Mouse (Mus musculus) forebrain, postnatal 0 days (tissue): ENCODE measurements around the gene Klre1. TPM values are rescaled to one million over a fixed set of nuclear protein-coding genes. Genes with fewer than 3 reads are reported as not detected.
"Not testable (repeated sequence)": the region's sequence is repeated elsewhere in the genome, so short reads cannot be mapped to it uniquely, and the experiment has no call there.

Source experiments
- ATAC-seq: fragments of 200-750 bp; cut with Nextera tagmentation; 2 replicates; pipeline ENCODE4 v1.8.0; 2017; ENCODE audit warnings: mild to moderate bottlenecking, moderate library complexity
- DNase-seq: peaks from one replicate; pipeline ENCODE4 v3.0.0-alpha.2; 2015
- H3K27ac ChIP-seq: fragments of 300-500 bp; sonication (generic); 2 replicates; pipeline ENCODE4 v1.5.1; 2014; ENCODE audit warnings: low read depth, mild to moderate bottlenecking, antibody characterized with exemption, low read length, moderate library complexity, mixed read lengths
- H3K27me3 ChIP-seq: fragments of 300-500 bp; sonication (generic); 2 replicates; pipeline ENCODE4 v1.6.1; 2014; ENCODE audit warnings: mild to moderate bottlenecking, low read length, mixed read lengths; ENCODE audit not compliant: insufficient read depth
- H3K36me3 ChIP-seq: fragments of 300-500 bp; sonication (generic); 2 replicates; pipeline ENCODE4 v1.6.1; 2014; ENCODE audit warnings: mild to moderate bottlenecking, moderate library complexity; ENCODE audit not compliant: insufficient read depth
- H3K4me1 ChIP-seq: fragments of 300-500 bp; sonication (generic); 2 replicates; pipeline ENCODE4 v1.6.1; 2014; ENCODE audit warnings: antibody characterized with exemption; ENCODE audit not compliant: insufficient read depth
- H3K4me2 ChIP-seq: fragments of 300-500 bp; sonication (generic); 2 replicates; pipeline ENCODE4 v1.6.1; 2014; ENCODE audit warnings: low read depth, mild to moderate bottlenecking, moderate library complexity
- H3K4me3 ChIP-seq: fragments of 300-500 bp; sonication (generic); 2 replicates; pipeline ENCODE4 v1.5.1; 2014; ENCODE audit warnings: low read depth, low read length, mixed read lengths
- H3K9ac ChIP-seq: fragments of 300-500 bp; sonication (generic); 2 replicates; pipeline ENCODE4 v1.6.1; 2014; ENCODE audit warnings: mild to moderate bottlenecking
- H3K9me3 ChIP-seq: fragments of 300-500 bp; sonication (generic); 2 replicates; pipeline ENCODE4 v1.6.1; 2016; ENCODE audit warnings: low read length
- CTCF ChIP-seq: sonication (generic); IDR thresholded peaks from 2 replicates; pipeline ENCODE4 v1.5.1; 2016; ENCODE audit warnings: antibody characterized with exemption, control low read depth, low read depth
- WGBS: fragments of 180-500 bp; shearing (Covaris S2); extraction: QIAGEN DNeasy Blood & Tissue Kit; methylation state at CpG from one replicate; pipeline ENCODE4 v1.1.7; 2014; 5-methylcytosine and 5-hydroxymethylcytosine counted together
- polyA plus RNA-seq: library from polyadenylated mRNA; unstranded; fragments of >200 nt; fragmentation: Nextera tagmentation; extraction: Ambion mirVana; gene quantifications from 2 replicates; pipeline ENCODE4 v1.2.1, GENCODE M21; 2015
- total RNA-seq: library from RNA; depleted of rRNA; stranded (reverse); fragments of >200 nt; gene quantifications from 2 replicates; pipeline ENCODE4 v1.2.3, GENCODE M21; 2014; rRNA removed

Klre1 gene
- total and polyA plus RNA-seq, 2 experiments from 2014 or later: not detected

DNA sequence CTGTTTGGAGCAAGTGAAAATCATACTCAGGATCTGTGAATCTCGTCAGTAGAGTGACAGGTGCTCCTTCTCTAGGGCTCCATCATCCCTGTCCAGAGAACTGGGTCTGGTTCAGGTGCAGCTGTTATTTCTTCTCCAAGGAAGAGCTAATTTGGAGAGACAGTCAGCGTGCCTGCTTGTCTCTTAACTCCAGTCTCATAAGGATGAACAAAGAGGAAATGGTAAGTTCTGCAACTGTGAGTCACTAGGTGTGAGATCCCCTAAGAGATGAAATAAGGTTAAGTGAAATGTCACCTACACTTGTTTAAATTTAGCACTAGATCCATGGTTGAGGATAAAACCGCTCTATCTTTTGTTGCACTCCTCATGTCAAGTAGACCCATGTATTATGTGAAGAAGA lies 5.3 kb downstream of the Klre1 start:
- Histone ChIP-seq H3K27ac (no peak overlapping the region), H3K9ac (no peak overlapping the region), H3K4me2 (no peak overlapping the region), H3K4me3 (no peak overlapping the region), H3K27me3 (no peaks in the 10 kb centered on the region), H3K36me3 (no peaks in the 10 kb centered on the region), H3K9me3 (no peaks in the 10 kb centered on the region), H3K4me1 (no peaks in the 10 kb centered on the region)
- TF ChIP-seq CTCF: no peak
- DNase-seq: no peak
- 77% methylated on average over 3 of the region's 3 CpGs for WGBS
- ATAC-seq: no peak

DNA sequence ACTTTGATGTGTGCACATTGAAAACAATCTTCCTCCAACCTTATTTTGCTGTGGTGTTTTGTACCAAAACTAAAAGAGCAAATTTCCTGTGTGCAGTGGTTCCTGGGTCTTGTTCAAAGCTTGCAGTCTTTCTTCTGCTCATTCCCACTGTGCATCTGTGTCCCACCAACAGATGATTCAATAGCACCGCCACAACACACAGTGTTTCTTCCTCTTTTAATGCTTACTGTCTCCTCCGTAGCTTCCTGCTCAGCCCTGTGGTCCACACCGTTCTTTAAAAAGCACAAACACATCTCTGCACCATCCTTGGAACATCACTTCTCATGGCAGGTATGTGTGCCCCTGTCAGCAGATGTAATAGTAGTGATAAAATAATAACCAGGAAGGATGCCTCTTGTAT lies 13.8 kb downstream of the Klre1 start, which contains the start of gene Klrd1:
Gene Klrd1 (plus strand): TSS at position 275 of the 400 bp plus-strand sequence.
- no peaks in the 10 kb centered on the region for H3K27me3 ChIP-seq
- no peaks in the 10 kb centered on the region for H3K4me1 ChIP-seq
- TF ChIP-seq CTCF: no peak
- H3K9me3 ChIP-seq: no peaks in the 10 kb centered on the region
- ATAC-seq: no peak
- no peak within 1 kb of the TSS for H3K9ac ChIP-seq
- no peak within 1 kb of the TSS for H3K4me2 ChIP-seq
- H3K36me3 ChIP-seq: no peaks in the 10 kb centered on the region
- H3K4me3 ChIP-seq: no peak within 1 kb of the TSS
- 85% methylated on average over 3 of the region's 3 CpGs for WGBS
- DNase-seq: no peak
- no peak within 1 kb of the TSS for H3K27ac ChIP-seq

DNA sequence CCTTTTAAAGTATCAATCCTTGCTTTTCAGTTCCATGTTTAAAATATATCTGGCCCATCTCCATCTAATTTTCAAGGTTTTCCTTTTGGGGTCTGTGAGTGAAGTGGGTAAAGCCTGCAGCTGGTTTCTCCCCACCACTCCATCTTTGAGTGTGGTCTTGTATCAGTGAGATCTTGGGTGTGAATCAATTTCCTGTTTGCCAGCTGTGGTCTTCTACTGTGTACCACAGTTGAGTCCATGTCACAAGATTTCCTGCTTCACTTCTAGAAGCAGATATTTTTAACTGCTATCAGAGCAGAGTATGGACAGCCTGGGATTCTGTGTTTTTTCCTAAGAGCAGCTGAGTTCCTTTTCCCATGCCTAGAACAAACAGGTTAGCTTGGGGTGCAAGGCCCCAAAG lies 30.7 kb downstream of the Klre1 start:
- Histone ChIP-seq H3K9me3 (no peaks in the 10 kb centered on the region), H3K9ac (no peak overlapping the region), H3K4me1 (no peaks in the 10 kb centered on the region), H3K4me3 (no peak overlapping the region), H3K36me3 (no peaks in the 10 kb centered on the region), H3K27me3 (no peaks in the 10 kb centered on the region), H3K4me2 (no peak overlapping the region), H3K27ac (no peak overlapping the region)
- no peak for ATAC-seq
- no peak for TF ChIP-seq CTCF
- no peak for DNase-seq

DNA sequence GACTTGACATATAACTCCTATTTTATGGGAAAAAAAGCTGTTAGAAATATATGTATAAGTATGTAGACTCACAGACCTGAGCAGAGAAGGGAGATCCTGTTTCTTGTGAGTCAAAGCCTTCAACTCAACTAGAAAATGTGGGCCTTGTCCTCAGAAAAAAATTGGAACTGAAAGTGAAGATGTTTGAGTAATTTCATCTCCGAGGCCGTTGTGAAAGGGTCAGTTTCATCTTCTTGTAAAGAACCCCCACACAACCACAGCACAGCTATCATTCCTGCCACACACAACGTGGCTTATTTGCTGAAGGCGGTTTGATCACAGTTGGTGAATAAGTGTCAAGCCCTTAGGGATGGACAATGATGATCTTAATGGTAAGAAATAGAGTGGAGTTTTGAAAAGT lies 46.0 kb downstream of the Klre1 start, which contains the start of gene Klrk1:
Gene Klrk1 (minus strand): TSS at position 130 of the 400 bp plus-strand sequence.
- Histone ChIP-seq H3K4me1 (no peaks in the 10 kb centered on the region), H3K9me3 (no peaks in the 10 kb centered on the region), H3K4me2 (no peak within 1 kb of the TSS), H3K27me3 (no peaks in the 10 kb centered on the region), H3K9ac (no peak within 1 kb of the TSS), H3K36me3 (no peaks in the 10 kb centered on the region), H3K27ac (no peak within 1 kb of the TSS), H3K4me3 (no peak within 1 kb of the TSS)
- TF ChIP-seq CTCF: no peak
- ATAC-seq (no peak), DNase-seq (no peak)
- 81% methylated on average over 4 of the region's 4 CpGs for WGBS

DNA sequence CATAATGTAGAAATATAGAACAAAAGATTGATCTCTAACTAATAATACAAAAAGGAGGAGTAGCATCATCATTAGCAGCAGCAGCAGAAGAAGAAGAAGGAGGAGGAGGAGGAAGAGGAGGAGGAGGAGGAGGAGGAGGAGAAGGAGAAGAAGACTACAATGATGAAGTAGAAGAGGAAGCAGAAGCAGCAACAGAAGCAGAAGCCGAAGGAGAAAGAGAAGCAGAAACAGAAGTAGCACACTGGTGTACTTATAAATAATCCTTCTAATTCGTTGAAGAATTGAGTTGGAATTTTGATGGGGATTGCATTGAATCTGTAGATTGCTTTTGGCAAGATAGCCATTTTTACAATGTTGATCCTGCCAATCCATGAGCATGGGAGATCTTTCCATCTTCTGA lies 53.3 kb downstream of the Klre1 start:
- not testable (repeated sequence) for H3K9ac ChIP-seq, H3K36me3 ChIP-seq, H3K9me3 ChIP-seq, ATAC-seq, H3K4me1 ChIP-seq, H3K4me3 ChIP-seq, H3K4me2 ChIP-seq, DNase-seq, H3K27me3 ChIP-seq, H3K27ac ChIP-seq
- WGBS: 83% methylated on average over 2 of the region's 2 CpGs

Other genes starting within 250 kb of the Klre1 start
- not detected in 2 replicates for gene 4922502D21Rik, start 246.1 kb upstream of the Klre1 start, total RNA-seq
- not detected in 2 replicates for gene 4922502D21Rik, start 246.1 kb upstream of the Klre1 start, polyA plus RNA-seq
- 0.15 and 2.7 TPM in 2 replicates for gene Clec12a, start 235.2 kb upstream of the Klre1 start, total RNA-seq
- 0.12 and 0.23 TPM in 2 replicates for gene Clec12a, start 235.2 kb upstream of the Klre1 start, polyA plus RNA-seq
- gene Clec12b, start 192.0 kb upstream of the Klre1 start, total RNA-seq: not detected in 2 replicates
- gene Clec12b, start 192.0 kb upstream of the Klre1 start, polyA plus RNA-seq: 0.16 and 0.18 TPM in 2 replicates
- 2.0 TPM in 1 of 2 replicates, not detected in the other for gene Clec1b, start 180.6 kb upstream of the Klre1 start, total RNA-seq
- 0.49 and 0.56 TPM in 2 replicates for gene Clec1b, start 180.6 kb upstream of the Klre1 start, polyA plus RNA-seq
- 0.10 TPM in 1 of 2 replicates, not detected in the other for gene Clec9a, start 169.0 kb upstream of the Klre1 start, total RNA-seq
- not detected in 2 replicates for gene Clec9a, start 169.0 kb upstream of the Klre1 start, polyA plus RNA-seq
- gene Clec1a, start 125.9 kb upstream of the Klre1 start, total RNA-seq: 1.1 and 1.4 TPM in 2 replicates
- 0.74 and 0.97 TPM in 2 replicates for gene Clec1a, start 125.9 kb upstream of the Klre1 start, polyA plus RNA-seq
- gene Olr1, start 70.7 kb upstream of the Klre1 start, total RNA-seq: 0.10 TPM in 1 of 2 replicates, not detected in the other
- not detected in 2 replicates for gene Olr1, start 70.7 kb upstream of the Klre1 start, polyA plus RNA-seq
- gene Tmem52b, start 65.3 kb upstream of the Klre1 start, total RNA-seq: not detected in 2 replicates
- not detected in 2 replicates for gene Tmem52b, start 65.3 kb upstream of the Klre1 start, polyA plus RNA-seq
- 275 and 288 TPM in 2 replicates for gene Gabarapl1, start 44.7 kb upstream of the Klre1 start, total RNA-seq
- gene Gabarapl1, start 44.7 kb upstream of the Klre1 start, polyA plus RNA-seq: 243 and 276 TPM in 2 replicates
- gene Klrd1, start 13.9 kb downstream of the Klre1 start, total RNA-seq: not detected in 2 replicates
- gene Klrd1, start 13.9 kb downstream of the Klre1 start, polyA plus RNA-seq: not detected in 2 replicates
- gene Klrk1, start 46.0 kb downstream of the Klre1 start, total RNA-seq: not detected in 2 replicates
- gene Klrk1, start 46.0 kb downstream of the Klre1 start, polyA plus RNA-seq: not detected in 2 replicates
- gene Klrc3, start 65.4 kb downstream of the Klre1 start, total RNA-seq: not detected in 2 replicates
- gene Klrc3, start 65.4 kb downstream of the Klre1 start, polyA plus RNA-seq: not detected in 2 replicates
- gene Klrc2, start 82.8 kb downstream of the Klre1 start, total RNA-seq: not detected in 2 replicates
- not detected in 2 replicates for gene Klrc2, start 82.8 kb downstream of the Klre1 start, polyA plus RNA-seq
- not detected in 2 replicates for gene Klrc1, start 101.1 kb downstream of the Klre1 start, total RNA-seq
- gene Klrc1, start 101.1 kb downstream of the Klre1 start, polyA plus RNA-seq: 0.14 TPM in 1 of 2 replicates, not detected in the other
- not detected in 2 replicates for gene Klri1, start 139.2 kb downstream of the Klre1 start, total RNA-seq
- gene Klri1, start 139.2 kb downstream of the Klre1 start, polyA plus RNA-seq: not detected in 2 replicates
- gene Klri2, start 162.6 kb downstream of the Klre1 start, total RNA-seq: 0.08 TPM in 1 of 2 replicates, not detected in the other
- gene Klri2, start 162.6 kb downstream of the Klre1 start, polyA plus RNA-seq: 0.10 TPM in 1 of 2 replicates, not detected in the other
- not detected in 2 replicates for gene Gm156, start 206.4 kb downstream of the Klre1 start, total RNA-seq
- not detected in 2 replicates for gene Gm156, start 206.4 kb downstream of the Klre1 start, polyA plus RNA-seq